Mouse (Mus musculus) MEL (cell line): ENCODE results near the gene Pde4a. TPM values are rescaled to one million over a fixed set of nuclear protein-coding genes. Genes with fewer than 3 reads are reported as not detected.
"Not testable (repeated sequence)": the region's sequence is repeated elsewhere in the genome, so short reads cannot be mapped to it uniquely, and the experiment has no call there.

ENCODE experiments used
- DNase-seq: peaks from one replicate; pipeline ENCODE4 v3.0.0; 2011; ENCODE audit warnings: low read depth, low spot score
- H3K27ac ChIP-seq: 2 replicates; pipeline ENCODE4 v1.5.1; 2012; ENCODE audit warnings: low read depth, mild to moderate bottlenecking, control low read depth, low read length, moderate library complexity; ENCODE audit not compliant: control insufficient read depth
- H3K27me3 ChIP-seq, 2 experiments: fragments of 150-350 bp in 1 of 2; sonication (generic) in 1 of 2; 2 replicates each; pipeline ENCODE4 v1.6.1; 2012; ENCODE audit warnings: low read length in 2 of 2, mild to moderate bottlenecking in 2 of 2, improper control_type of control experiment in 1 of 2, moderate library complexity in 1 of 2; ENCODE audit not compliant: insufficient read depth in 2 of 2, control insufficient read depth in 1 of 2
- H3K36me3 ChIP-seq, 2 experiments: 2 replicates each; pipeline ENCODE4 v1.6.1; 2012 to 2014; ENCODE audit warnings: low read length in 2 of 2, improper control_type of control experiment in 1 of 2, inconsistent platforms in 1 of 2, mild to moderate bottlenecking in 1 of 2; ENCODE audit not compliant: insufficient read depth in 2 of 2, control insufficient read depth in 1 of 2
- H3K4me1 ChIP-seq, 2 experiments: fragments of 150-350 bp in 1 of 2; sonication (generic) in 1 of 2; 2 replicates each; pipeline ENCODE4 v1.6.1; 2012; ENCODE audit warnings: low read length in 2 of 2, improper control_type of control experiment in 1 of 2, mild to moderate bottlenecking in 1 of 2; ENCODE audit not compliant: insufficient read depth in 2 of 2, control insufficient read depth in 1 of 2
- H3K4me3 ChIP-seq, 2 experiments: fragments of 150-350 bp in 1 of 2; sonication (generic) in 1 of 2; 2 replicates each; pipeline ENCODE4 v1.5.1; 2012; ENCODE audit warnings: low read depth in 2 of 2, low read length in 2 of 2, mild to moderate bottlenecking in 2 of 2, moderate library complexity in 2 of 2, control low read depth in 1 of 2, improper control_type of control experiment in 1 of 2; ENCODE audit not compliant: control insufficient read depth in 1 of 2, insufficient read depth in 1 of 2
- H3K79me2 ChIP-seq: 2 replicates; pipeline ENCODE4 v1.6.1; 2012; ENCODE audit warnings: mild to moderate bottlenecking, low read length, moderate library complexity; ENCODE audit not compliant: control insufficient read depth, poor library complexity, insufficient read depth
- H3K9ac ChIP-seq: 2 replicates; pipeline ENCODE4 v1.6.1; 2012; ENCODE audit warnings: low read depth, mild to moderate bottlenecking, control low read depth, low read length, moderate library complexity; ENCODE audit not compliant: control insufficient read depth, poor library complexity, severe bottlenecking
- H3K9me3 ChIP-seq: fragments of 150-350 bp; sonication (generic); replicated peaks from 2 replicates; pipeline ENCODE4 v1.6.1; 2012; ENCODE audit warnings: mild to moderate bottlenecking, low read length, improper control_type of control experiment, moderate library complexity; ENCODE audit not compliant: insufficient read depth
- BHLHE40 ChIP-seq: IDR thresholded peaks from 2 replicates; pipeline ENCODE4 v1.6.1; 2012; ENCODE audit warnings: low read depth, mild to moderate bottlenecking, inconsistent platforms, low read length, improper control_type of control experiment, borderline replicate concordance
- CHD1 ChIP-seq: IDR thresholded peaks from 2 replicates; pipeline ENCODE4 v1.6.1; 2012; ENCODE audit warnings: low read depth, mild to moderate bottlenecking, inconsistent platforms, low read length, improper control_type of control experiment
- GABPA ChIP-seq: IDR thresholded peaks from 2 replicates; pipeline ENCODE4 v1.6.1; 2012; ENCODE audit warnings: low read depth, mild to moderate bottlenecking, inconsistent platforms, low read length, improper control_type of control experiment, moderate library complexity
- KAT2A ChIP-seq: conservative IDR thresholded peaks from 2 replicates; pipeline ENCODE4 v1.6.1; 2012; ENCODE audit warnings: low read depth, low read length, improper control_type of control experiment, inconsistent platforms
- MAFK ChIP-seq: IDR thresholded peaks from 2 replicates; pipeline ENCODE4 v1.6.1; 2011; ENCODE audit warnings: low read depth, mild to moderate bottlenecking, low read length, improper control_type of control experiment, borderline replicate concordance
- MAX ChIP-seq: IDR thresholded peaks from 2 replicates; pipeline ENCODE4 v1.6.1; 2011; ENCODE audit warnings: low read length, improper control_type of control experiment
- MYB ChIP-seq: IDR thresholded peaks from 2 replicates; pipeline ENCODE4 v1.6.1; 2011; ENCODE audit warnings: mild to moderate bottlenecking, low read depth, low read length, improper control_type of control experiment
- POLR2A ChIP-seq, 2 experiments: IDR thresholded peaks; 2 replicates each; pipeline ENCODE4 v1.6.1; 2011 to 2012; ENCODE audit warnings: low read length in 2 of 2, mild to moderate bottlenecking in 2 of 2, control low read depth in 1 of 2, improper control_type of control experiment in 1 of 2, low read depth in 1 of 2, moderate library complexity in 1 of 2; ENCODE audit not compliant: control insufficient read depth in 1 of 2, insufficient read depth in 1 of 2, poor library complexity in 1 of 2
- POLR2AphosphoS2 ChIP-seq: IDR thresholded peaks from 2 replicates; pipeline ENCODE4 v1.6.1; 2011; ENCODE audit warnings: low read length, improper control_type of control experiment
- SIN3A ChIP-seq: IDR thresholded peaks from 2 replicates; pipeline ENCODE4 v1.6.1; 2012; ENCODE audit warnings: low read length, improper control_type of control experiment, inconsistent platforms
- TAL1 ChIP-seq: IDR thresholded peaks from 2 replicates; pipeline ENCODE4 v1.6.1; 2012; ENCODE audit warnings: mild to moderate bottlenecking, inconsistent platforms, low read length, moderate library complexity, mixed read lengths
- TBP ChIP-seq: IDR thresholded peaks from 2 replicates; pipeline ENCODE4 v1.8.0; 2011; ENCODE audit warnings: low read depth, low read length, improper control_type of control experiment
- TCF12 ChIP-seq: IDR thresholded peaks from 2 replicates; pipeline ENCODE4 v1.6.1; 2014; ENCODE audit warnings: low read depth, mild to moderate bottlenecking, inconsistent platforms, low read length, improper control_type of control experiment, moderate library complexity
- UBTF ChIP-seq: IDR thresholded peaks from 2 replicates; pipeline ENCODE4 v1.6.1; 2012; ENCODE audit warnings: low read depth, mild to moderate bottlenecking, inconsistent platforms, low read length, improper control_type of control experiment, moderate library complexity, borderline replicate concordance; ENCODE audit not compliant: insufficient read depth
- USF1 ChIP-seq: IDR thresholded peaks from 2 replicates; pipeline ENCODE4 v1.6.1; 2014; ENCODE audit warnings: low read depth, mild to moderate bottlenecking, inconsistent platforms, low read length, improper control_type of control experiment, moderate library complexity
- USF2 ChIP-seq, 2 experiments: IDR thresholded peaks; 2 replicates each; pipeline ENCODE4 v1.6.1; 2011 to 2012; ENCODE audit warnings: improper control_type of control experiment in 2 of 2, low read length in 2 of 2, borderline replicate concordance in 1 of 2, inconsistent platforms in 1 of 2, low read depth in 1 of 2, mild to moderate bottlenecking in 1 of 2; ENCODE audit not compliant: insufficient read depth in 1 of 2
- ZKSCAN1 ChIP-seq: IDR thresholded peaks from 2 replicates; pipeline ENCODE4 v1.6.1; 2012; ENCODE audit warnings: low read depth, mild to moderate bottlenecking, inconsistent platforms, low read length, improper control_type of control experiment, moderate library complexity
- polyA plus RNA-seq, 2 experiments: library from polyadenylated mRNA; stranded (reverse) in 1 of 2; unstranded in 1 of 2; fragments of >175 nt in 1 of 2; fragments of >200 nt in 1 of 2; gene quantifications; 2 replicates each; pipeline versions ENCODE4 v1.2.1 to v1.2.4; 2012; ENCODE audit warnings: low replicate concordance in 2 of 2, low read depth in 1 of 2; ENCODE audit not compliant: insufficient read length in 2 of 2, insufficient read depth in 1 of 2, missing spikeins in 1 of 2
- total RNA-seq: library from RNA; depleted of rRNA; stranded (reverse); fragments of 300-350 nt; gene quantifications from 2 replicates; pipeline ENCODE4 v1.2.3, GENCODE M21; 2012

Pde4a gene
- total and polyA plus RNA-seq, 3 experiments = 16.6 to 53.9 (median 45.6) TPM

DNA sequence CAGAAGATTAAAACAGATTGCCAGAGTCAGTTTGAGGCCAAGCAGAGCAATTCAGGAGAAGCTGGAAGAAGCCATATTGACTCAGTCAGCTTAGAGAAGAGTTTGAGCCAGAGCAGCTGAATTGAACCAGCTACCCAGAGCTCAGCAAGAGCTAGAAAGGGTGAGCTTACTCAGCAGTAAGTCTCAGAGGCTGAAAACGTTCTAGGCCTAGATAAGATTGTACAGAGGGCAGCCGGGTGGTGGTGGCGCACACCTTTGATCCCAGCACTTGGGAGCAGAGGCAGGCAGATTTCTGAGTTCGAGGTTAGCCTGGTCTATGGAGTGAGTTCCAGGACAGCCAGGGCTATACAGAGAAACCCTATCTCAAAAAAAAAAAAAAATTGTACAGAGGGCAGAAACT lies 90.8 kb downstream of the Pde4a start:
- H3K4me1 ChIP-seq = peaks cover 7 to 19% of the 10 kb centered on the region in 2 experiments; a peak in 3 of 4 replicates
- peak; percentile 95 for TF ChIP-seq TBP
- TF ChIP-seq MAFK = peak; percentile 55; the same call in 1 of the 2 replicates
- TF ChIP-seq, all 39 proteins: peak for 2; not testable (repeated sequence) for 37
- DNase-seq = peak; percentile 57
- H3K36me3 ChIP-seq, H3K27ac ChIP-seq, H3K4me3 ChIP-seq, H3K27me3 ChIP-seq, H3K9me3 ChIP-seq, H3K79me2 ChIP-seq, H3K9ac ChIP-seq: not testable (repeated sequence)

DNA sequence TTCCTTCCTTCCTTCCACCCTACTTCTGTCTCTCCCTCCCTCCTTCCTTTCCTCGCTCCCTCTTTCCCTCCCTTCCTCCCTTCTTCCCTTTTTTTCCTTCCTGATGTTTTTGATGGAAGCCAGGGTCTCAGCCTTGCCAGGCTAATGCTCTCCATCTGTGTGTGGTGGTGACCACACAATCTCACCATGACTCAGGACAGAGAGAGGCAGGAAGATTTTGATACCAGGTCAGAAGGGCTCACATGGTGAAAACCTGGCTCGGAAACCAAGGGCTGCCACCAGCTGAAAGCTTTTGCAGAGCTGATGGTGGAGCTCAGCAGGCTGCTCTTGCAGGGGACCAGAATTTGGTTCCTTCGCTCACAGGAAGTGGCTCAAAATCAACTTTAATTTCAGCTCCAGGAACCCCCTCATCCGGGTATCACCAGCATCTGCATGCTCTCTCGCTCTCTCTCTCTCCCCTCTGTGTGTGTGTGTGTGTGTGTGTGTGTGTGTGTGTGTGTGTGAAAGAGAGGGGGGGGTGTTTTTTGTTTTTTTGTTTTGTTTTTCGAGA lies 95.1 kb downstream of the Pde4a start:
- TF ChIP-seq TBP = no peak
- TF ChIP-seq TAL1 = no peak
- TF ChIP-seq SIN3A = no peak
- no peak for TF ChIP-seq USF2 (IDR thresholded peaks at IDR 0.05; ENCODE audit: borderline replicate concordance in 1 of 2, insufficient read depth in 1 of 2, low read depth in 1 of 2, low read length in 2 of 2)
- TF ChIP-seq CHD1 = no peak
- TF ChIP-seq MYB = no peak
- TF ChIP-seq GABPA = no peak
- TF ChIP-seq ZKSCAN1 = no peak
- no peak for TF ChIP-seq TCF12
- no peak for TF ChIP-seq USF1
- no peak for TF ChIP-seq MAX
- no peak for TF ChIP-seq UBTF
- TF ChIP-seq KAT2A = no peak
- TF ChIP-seq MAFK = no peak
- no peak for TF ChIP-seq BHLHE40
- no peak for TF ChIP-seq POLR2AphosphoS2
- no peak for TF ChIP-seq POLR2A (IDR thresholded peaks at IDR 0.05; ENCODE audit: control insufficient read depth in 1 of 2, insufficient read depth in 1 of 2, low read depth in 1 of 2, low read length in 2 of 2, poor library complexity in 1 of 2)
- H3K4me1 ChIP-seq = peaks cover 19 to 43% of the 10 kb centered on the region in 2 experiments
- no peaks in the 10 kb centered on the region for H3K9me3 ChIP-seq
- H3K79me2 ChIP-seq = peaks cover 4% of the 10 kb centered on the region
- H3K36me3 ChIP-seq = peaks cover 0 to 29% of the 10 kb centered on the region in 2 experiments; a peak in 2 of 4 replicates
- no peak overlapping the region for H3K9ac ChIP-seq
- DNase-seq = no peak
- H3K27ac ChIP-seq = no peak overlapping the region
- H3K4me3 ChIP-seq = no peak overlapping the region
- H3K27me3 ChIP-seq = no peaks in the 10 kb centered on the region
